Mouse (Mus musculus) midbrain, postnatal 0 days (tissue): ENCODE measurements around the gene Ift43. TPM values are rescaled to one million over a fixed set of nuclear protein-coding genes. Genes with fewer than 3 reads are reported as not detected.

Experiments used
- ATAC-seq: fragments of 200-750 bp; cut with Nextera tagmentation; 2 replicates; pipeline ENCODE4 v1.8.0; 2017; ENCODE audit warnings: moderate number of reproducible peaks, mild to moderate bottlenecking, moderate TSS enrichment, moderate library complexity; ENCODE audit not compliant: low FRiP score
- DNase-seq: peaks from one replicate; pipeline ENCODE4 v3.0.0-alpha.2; 2015; ENCODE audit warnings: low spot score
- H3K27ac ChIP-seq: fragments of 300-500 bp; sonication (generic); 2 replicates; pipeline ENCODE4 v1.5.1; 2014; ENCODE audit warnings: low read depth, mild to moderate bottlenecking, low read length, mixed read lengths
- H3K27me3 ChIP-seq: fragments of 300-500 bp; sonication (generic); 2 replicates; pipeline ENCODE4 v1.6.1; 2014; ENCODE audit warnings: low read length, control low read depth, mixed read lengths; ENCODE audit not compliant: insufficient read depth
- H3K36me3 ChIP-seq: fragments of 300-500 bp; sonication (generic); 2 replicates; pipeline ENCODE4 v1.6.1; 2014; ENCODE audit warnings: low read length, control low read depth, mixed read lengths; ENCODE audit not compliant: insufficient read depth
- H3K4me1 ChIP-seq: fragments of 300-500 bp; sonication (generic); 2 replicates; pipeline ENCODE4 v1.6.1; 2014; ENCODE audit warnings: mild to moderate bottlenecking, control low read depth, antibody characterized with exemption, low read length, mixed read lengths; ENCODE audit not compliant: insufficient read depth
- H3K4me2 ChIP-seq: fragments of 300-500 bp; sonication (generic); 2 replicates; pipeline ENCODE4 v1.6.1; 2014; ENCODE audit warnings: low read depth, mild to moderate bottlenecking, low read length, mixed read lengths; ENCODE audit not compliant: poor library complexity, severe bottlenecking
- H3K4me3 ChIP-seq: fragments of 300-500 bp; sonication (generic); 2 replicates; pipeline ENCODE4 v1.5.1; 2014; ENCODE audit warnings: low read depth, mild to moderate bottlenecking, low read length, moderate library complexity
- H3K9ac ChIP-seq: fragments of 300-500 bp; sonication (generic); replicated peaks from 2 replicates; pipeline ENCODE4 v1.6.1; 2014; ENCODE audit warnings: mild to moderate bottlenecking, low read length, moderate library complexity, mixed read lengths; ENCODE audit not compliant: poor library complexity, severe bottlenecking
- H3K9me3 ChIP-seq: fragments of 300-500 bp; sonication (generic); 2 replicates; pipeline ENCODE4 v1.6.1; 2016; ENCODE audit warnings: low read length, control low read depth
- CTCF ChIP-seq: IDR thresholded peaks from 2 replicates; pipeline ENCODE4 v1.5.1; 2016; ENCODE audit warnings: antibody characterized with exemption, mild to moderate bottlenecking
- WGBS: fragments of 180-500 bp; shearing (Covaris S2); extraction: QIAGEN DNeasy Blood & Tissue Kit; methylation state at CpG from one replicate; pipeline ENCODE4 v1.1.7; 2014; 5-methylcytosine and 5-hydroxymethylcytosine counted together
- polyA plus RNA-seq: library from polyadenylated mRNA; unstranded; fragments of >200 nt; fragmentation: Nextera tagmentation; extraction: Ambion mirVana; gene quantifications from 2 replicates; pipeline ENCODE4 v1.2.1, GENCODE M21; 2015
- total RNA-seq: library from RNA; depleted of rRNA; stranded (reverse); fragments of >200 nt; gene quantifications from 2 replicates; pipeline ENCODE4 v1.2.3, GENCODE M21; 2014

The Ift43 gene
- total and polyA plus RNA-seq, 2 experiments from 2014 or later, result 11.9 to 29.7 TPM

GRCm38 (mm10) chr12:86091601-86092132 lies 9.3 kb downstream of the Ift43 start:
- Histone ChIP-seq H3K4me3 (0 out of 2 replicates have a peak overlapping the region, but pooled peaks have one; percentile 9), H3K4me2 (peak overlapping the region; percentile 29), H3K4me1 (peaks cover 3% of the 10 kb centered on the region; the same call in 1 of the 2 replicates), H3K36me3 (peaks cover 4% of the 10 kb centered on the region), H3K27ac (no peak overlapping the region), H3K9me3 (no peaks in the 10 kb centered on the region), H3K27me3 (no peaks in the 10 kb centered on the region), H3K9ac (no peak overlapping the region)
- DNase-seq, result no peak
- peak; percentile 62; the same call in 1 of the 2 replicates for ATAC-seq
- no peak for TF ChIP-seq CTCF
- 22% methylated on average over 18 of the region's 18 CpGs for WGBS

- DNase-seq (no peak), ATAC-seq (no peak)
- H3K9ac ChIP-seq, result no peak overlapping the region
- peaks cover 3% of the 10 kb centered on the region; the same call in 1 of the 2 replicates for H3K4me1 ChIP-seq
- H3K9me3 ChIP-seq, result no peaks in the 10 kb centered on the region
- no peak for TF ChIP-seq CTCF
- no peaks in the 10 kb centered on the region for H3K27me3 ChIP-seq
- peaks cover 4% of the 10 kb centered on the region for H3K36me3 ChIP-seq
- H3K4me3 ChIP-seq, result no peak overlapping the region
- H3K4me2 ChIP-seq, result no peak overlapping the region
- WGBS, result 93% methylated on average over 4 of the region's 4 CpGs
- no peak overlapping the region for H3K27ac ChIP-seq
These were observed 11.7 kb downstream of the Ift43 start for GRCm38 (mm10) chr12:86094075-86094474.

- no peak for TF ChIP-seq CTCF
- Histone ChIP-seq H3K9me3 (no peaks in the 10 kb centered on the region), H3K4me3 (no peak overlapping the region), H3K9ac (no peak overlapping the region), H3K4me2 (no peak overlapping the region), H3K4me1 (peaks cover 3% of the 10 kb centered on the region; the same call in 1 of the 2 replicates), H3K27me3 (no peaks in the 10 kb centered on the region), H3K27ac (no peak overlapping the region), H3K36me3 (no peaks in the 10 kb centered on the region)
- DNase-seq (no peak), ATAC-seq (no peak)
- 92% methylated on average over 4 of the region's 4 CpGs for WGBS
These were observed 13.5 kb downstream of the Ift43 start for GRCm38 (mm10) chr12:86095806-86096205.

DNA sequence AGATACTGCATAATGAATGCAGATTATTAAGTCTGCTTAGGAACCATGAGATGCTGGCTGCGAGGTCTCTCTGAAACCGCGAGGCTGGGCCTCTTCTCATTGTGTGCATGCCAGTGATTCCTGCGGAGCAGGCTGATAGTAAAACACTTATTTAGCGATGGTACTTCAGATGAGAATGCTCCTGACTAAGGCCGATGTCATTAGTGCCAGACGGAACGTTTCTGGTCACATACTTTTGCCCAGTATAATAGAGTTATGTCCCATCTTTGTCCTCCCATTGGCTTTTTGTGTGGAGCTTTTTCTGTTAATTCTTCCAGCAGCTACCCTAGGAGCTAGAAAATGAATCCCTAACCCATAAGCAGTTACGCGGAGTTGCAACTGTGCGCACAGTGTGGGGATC lies 15.4 kb downstream of the Ift43 start:
- Histone ChIP-seq H3K27ac (no peak overlapping the region), H3K36me3 (0 out of 2 replicates have a peak, but pooled peaks cover 4% of the 10 kb centered on the region), H3K27me3 (no peaks in the 10 kb centered on the region), H3K4me2 (no peak overlapping the region), H3K4me1 (no peaks in the 10 kb centered on the region), H3K9me3 (no peaks in the 10 kb centered on the region), H3K9ac (no peak overlapping the region), H3K4me3 (no peak overlapping the region)
- no peak for DNase-seq
- ATAC-seq, result no peak
- TF ChIP-seq CTCF, result no peak
- whole genome bisulfite sequencing, result 49% methylated on average over 11 of the region's 11 CpGs

DNA sequence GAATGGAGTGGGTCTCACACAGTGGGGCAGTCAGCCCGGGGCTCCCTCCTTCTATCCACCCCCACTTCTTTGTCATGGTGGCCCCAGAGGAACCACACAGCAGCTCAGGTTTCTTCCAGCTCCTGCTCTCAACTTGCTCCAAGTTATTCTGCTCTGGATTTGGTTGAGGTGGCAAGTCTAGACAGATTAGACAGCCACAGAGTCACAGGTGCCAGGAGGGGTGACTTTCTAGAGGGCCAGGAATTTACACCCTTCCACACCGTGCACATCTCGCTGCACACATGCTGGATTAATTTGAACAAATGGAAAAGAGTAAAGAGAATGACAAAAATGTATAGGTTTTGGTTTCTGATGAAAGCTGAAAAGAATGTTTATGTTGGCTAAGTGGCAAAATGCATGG lies 18.4 kb downstream of the Ift43 start:
- ATAC-seq (no peak), DNase-seq (no peak)
- H3K27ac ChIP-seq, result no peak overlapping the region
- no peaks in the 10 kb centered on the region for H3K9me3 ChIP-seq
- TF ChIP-seq CTCF, result no peak
- no peak overlapping the region for H3K4me2 ChIP-seq
- 87% methylated on average over 3 of the region's 3 CpGs for WGBS
- no peak overlapping the region for H3K9ac ChIP-seq
- 0 out of 2 replicates have a peak, but pooled peaks cover 4% of the 10 kb centered on the region for H3K36me3 ChIP-seq
- H3K4me3 ChIP-seq, result no peak overlapping the region
- H3K4me1 ChIP-seq, result no peaks in the 10 kb centered on the region
- no peaks in the 10 kb centered on the region for H3K27me3 ChIP-seq

DNA sequence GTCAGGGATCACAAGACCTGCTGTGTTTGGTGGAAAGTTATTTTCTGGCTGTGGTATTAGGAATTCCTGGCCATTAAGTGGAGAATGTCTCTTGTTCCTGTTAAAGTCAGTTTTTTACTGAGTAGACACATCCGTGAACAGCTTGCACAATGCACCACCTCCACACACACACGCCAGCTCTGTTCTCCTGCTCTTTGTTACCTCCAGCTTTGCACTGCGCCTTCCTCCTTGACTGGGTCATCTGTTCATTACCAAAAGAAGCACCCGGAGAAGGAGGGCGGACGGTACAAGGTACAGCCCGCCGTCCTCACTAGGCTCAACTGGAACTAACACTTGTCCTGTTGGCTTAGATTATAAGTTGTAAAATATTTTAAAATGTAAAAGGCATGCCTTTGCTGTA lies 20.3 kb downstream of the Ift43 start:
- ATAC-seq (no peak), DNase-seq (no peak)
- Histone ChIP-seq H3K9me3 (no peaks in the 10 kb centered on the region), H3K4me1 (no peaks in the 10 kb centered on the region), H3K27ac (no peak overlapping the region), H3K36me3 (0 out of 2 replicates have a peak, but pooled peaks cover 4% of the 10 kb centered on the region), H3K4me3 (no peak overlapping the region), H3K27me3 (no peaks in the 10 kb centered on the region), H3K9ac (no peak overlapping the region), H3K4me2 (no peak overlapping the region)
- WGBS, result 75% methylated on average over 8 of the region's 8 CpGs
- no peak for TF ChIP-seq CTCF
